Mouse (Mus musculus): Measurements from ENCODE around the gene Lars2. TPM values are rescaled to one million over a fixed set of nuclear protein-coding genes. Genes with fewer than 3 reads are reported as not detected.

Gene Lars2
- 1,207 and 1,208 TPM in 2 replicates for polyA plus RNA-seq (2015; fragmentation: Nextera tagmentation; extraction: Ambion mirVana)

DNA sequence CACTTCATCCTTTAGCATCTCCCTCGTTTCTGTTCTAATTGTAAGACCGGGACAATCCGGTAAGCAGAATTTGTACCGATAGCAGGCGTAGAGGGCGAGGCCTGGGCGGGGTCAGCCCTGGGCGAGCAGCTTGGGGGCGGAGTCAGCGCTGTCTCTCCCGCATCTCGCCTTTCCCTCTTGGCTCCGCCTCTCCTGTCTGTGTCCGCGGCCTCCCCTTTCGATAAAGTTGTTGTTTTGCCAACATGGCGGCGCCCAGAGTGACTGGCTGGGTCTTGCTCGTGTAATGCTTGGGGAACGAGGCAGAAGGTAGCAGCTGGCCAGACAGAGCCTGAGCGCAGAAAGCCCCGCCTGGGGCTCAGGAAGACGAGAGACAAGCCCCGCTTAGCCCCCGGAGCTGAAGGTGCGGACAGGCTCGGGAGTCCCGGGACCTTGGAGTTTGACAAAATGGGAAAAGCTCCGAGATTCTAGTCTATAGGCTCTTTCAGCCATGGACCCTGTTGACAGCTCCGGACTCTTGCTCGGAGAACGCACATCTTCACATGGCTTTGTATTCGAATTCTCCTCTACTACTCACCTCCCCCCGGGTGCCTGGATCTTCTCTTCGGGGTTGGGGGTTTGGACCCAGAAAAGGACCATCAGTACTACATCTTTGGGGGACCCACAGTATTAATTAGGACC lies at the start of gene Lars2:
Gene Lars2 (plus strand): TSS at position 220 of the 678 bp plus-strand sequence.

GRCm38 (mm10) chr9:123478586-123479195 lies 112.0 kb downstream of the Lars2 start, which contains the start of gene Limd1:
TSS of gene Limd1 (plus strand) at chr9:123478706.

Other genes starting within 250 kb of the Lars2 start
- 71.9 and 88.5 TPM in 2 replicates for gene Clec3b, start 216.0 kb upstream of the Lars2 start, polyA plus RNA-seq (2015; fragmentation: Nextera tagmentation; extraction: Ambion mirVana)
- gene Cdcp1, start 150.9 kb upstream of the Lars2 start, polyA plus RNA-seq (2015; fragmentation: Nextera tagmentation; extraction: Ambion mirVana) = 0.05 and 0.27 TPM in 2 replicates
- 17.4 and 19.8 TPM in 2 replicates for gene Tmem158, start 106.2 kb upstream of the Lars2 start, polyA plus RNA-seq (2015; fragmentation: Nextera tagmentation; extraction: Ambion mirVana)
- 37.7 and 42.5 TPM in 2 replicates for gene Limd1, start 111.8 kb downstream of the Lars2 start, polyA plus RNA-seq (2015; fragmentation: Nextera tagmentation; extraction: Ambion mirVana)
- 24.0 and 25.9 TPM in 2 replicates for gene Sacm1l, start 162.8 kb downstream of the Lars2 start, polyA plus RNA-seq (2015; fragmentation: Nextera tagmentation; extraction: Ambion mirVana)